Mouse (Mus musculus) lung, postnatal 0 days (tissue): Measurements from ENCODE around the gene Lrrtm4.

ENCODE experiments used
- CTCF ChIP-seq: IDR thresholded peaks from 2 replicates; pipeline ENCODE4 v1.5.1; 2016; ENCODE audit warnings: antibody characterized with exemption, mild to moderate bottlenecking
- EP300 ChIP-seq: IDR thresholded peaks from 2 replicates; pipeline ENCODE4 v1.6.1; 2016; ENCODE audit warnings: antibody characterized with exemption, mild to moderate bottlenecking, control low read depth

- TF ChIP-seq CTCF (no peak), EP300 (no peak)
Observed at GRCm38 (mm10) chr6:80625509-80625908, 606.8 kb downstream of the Lrrtm4 start.
